Mouse (Mus musculus): Measurements from ENCODE around the gene Qrfpr.

The Qrfpr gene

GRCm38 (mm10) chr3:36221743-36222682, at the start of gene Qrfpr:
Qrfpr (minus strand) TSS chr3:36222313.
- CTCF ChIA-PET: interaction anchor here (0.6 to 0.7 kb wide), 2 partner anchors 10 to 92 kb away, joined by 4 to 6 read pairs; no protein-coding TSS in a partner anchor

GRCm38 (mm10) chr3:36263873-36264272, 41.8 kb upstream of the Qrfpr start:
- CTCF ChIA-PET: no interaction called here

GRCm38 (mm10) chr3:36263265-36263664, 41.2 kb upstream of the Qrfpr start:
- CTCF ChIA-PET: no interaction called here

GRCm38 (mm10) chr3:36250585-36250984, 28.5 kb upstream of the Qrfpr start:
- CTCF ChIA-PET: no interaction called here

- CTCF ChIA-PET: no interaction called here
Measured at GRCm38 (mm10) chr3:36248446-36248845, 26.3 kb upstream of the Qrfpr start.

- CTCF ChIA-PET: no interaction called here
Measured at GRCm38 (mm10) chr3:36229941-36230340, 7.8 kb upstream of the Qrfpr start.

- CTCF ChIA-PET: no interaction called here
Measured at GRCm38 (mm10) chr3:36227246-36227645, 5.1 kb upstream of the Qrfpr start.

GRCm38 (mm10) chr3:36223361-36223760, 1.2 kb upstream of the Qrfpr start:
- CTCF ChIA-PET: no interaction called here

- CTCF ChIA-PET: no interaction called here
Measured at GRCm38 (mm10) chr3:36212758-36213157, 9.4 kb downstream of the Qrfpr start.

GRCm38 (mm10) chr3:36210939-36211338, 11.2 kb downstream of the Qrfpr start:
- CTCF ChIA-PET: no interaction called here

- CTCF ChIA-PET: no interaction called here
Measured at GRCm38 (mm10) chr3:36209776-36210555, 12.1 kb downstream of the Qrfpr start.

GRCm38 (mm10) chr3:36207520-36208264, 14.4 kb downstream of the Qrfpr start:
- CTCF ChIA-PET: no interaction called here

GRCm38 (mm10) chr3:36202932-36203331, 19.2 kb downstream of the Qrfpr start:
- CTCF ChIA-PET: no interaction called here

- CTCF ChIA-PET: no interaction called here
Measured at GRCm38 (mm10) chr3:36201098-36201497, 21.0 kb downstream of the Qrfpr start.

GRCm38 (mm10) chr3:36189243-36189642, 32.9 kb downstream of the Qrfpr start:
- CTCF ChIA-PET: no interaction called here

GRCm38 (mm10) chr3:36186510-36186909, 35.6 kb downstream of the Qrfpr start:
- CTCF ChIA-PET: no interaction called here

- CTCF ChIA-PET: no interaction called here
Measured at GRCm38 (mm10) chr3:36181519-36181918, 40.6 kb downstream of the Qrfpr start.

- CTCF ChIA-PET: no interaction called here
Measured at GRCm38 (mm10) chr3:36173761-36174160, 48.4 kb downstream of the Qrfpr start.

GRCm38 (mm10) chr3:36171348-36171747, 50.8 kb downstream of the Qrfpr start:
- CTCF ChIA-PET: no interaction called here

GRCm38 (mm10) chr3:36170670-36171210, 51.4 kb downstream of the Qrfpr start:
- CTCF ChIA-PET: no interaction called here

- CTCF ChIA-PET: no interaction called here
Measured at GRCm38 (mm10) chr3:36155268-36155667, 66.8 kb downstream of the Qrfpr start.

All from spleen, embryonic (tissue).